Mouse (Mus musculus): ENCODE results near the gene Gm43518. TPM values are rescaled to one million over a fixed set of nuclear protein-coding genes. Genes with fewer than 3 reads are reported as not detected.
A peak's percentile ranks its signal among the peaks of the same experiment; 100 is the strongest.

The Gm43518 gene
- polyA plus RNA-seq, 1 experiment: not detected

DNA sequence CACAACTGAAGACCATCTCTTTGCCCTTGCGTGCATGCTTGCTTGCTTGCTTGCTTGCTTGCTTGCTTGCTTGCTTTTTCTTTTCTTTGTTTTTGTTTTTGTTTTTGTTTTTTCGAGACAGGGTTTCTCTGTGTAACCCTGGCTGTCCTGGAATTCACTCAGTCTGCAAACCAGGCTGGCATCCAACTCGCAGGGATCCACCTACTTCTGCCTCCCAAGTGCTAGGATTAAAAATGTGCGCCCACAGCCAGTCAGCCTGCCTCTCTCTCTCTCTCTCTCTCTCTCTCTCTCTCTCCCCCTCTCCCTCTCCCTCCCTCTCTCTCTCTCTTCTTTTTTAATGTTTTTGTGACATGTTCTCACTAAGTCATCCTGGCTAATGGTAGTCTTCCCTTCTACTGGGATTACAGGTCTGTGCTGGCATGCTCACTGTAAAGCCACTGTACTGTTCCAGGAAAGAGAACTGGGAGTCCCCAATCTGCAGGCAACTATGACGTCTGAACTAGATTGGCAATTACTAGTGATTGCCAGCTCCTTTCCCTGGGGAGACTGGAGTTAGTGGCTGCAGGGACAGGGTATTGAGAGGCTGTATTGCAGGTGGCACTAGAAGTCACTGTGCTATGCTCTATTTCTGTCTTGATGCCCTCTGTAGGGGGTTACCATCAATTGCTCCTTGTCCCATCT, 25.3 kb downstream of the Gm43518 start:
- no peak for TF ChIP-seq POLR2A (IDR thresholded peaks at IDR 0.05; ENCODE audit: insufficient read depth, low read depth, low read length)
- no peak for TF ChIP-seq CTCF (IDR thresholded peaks at IDR 0.05; ENCODE audit: insufficient read depth, low read depth, low read length)
- Histone ChIP-seq H3K4me3 (ENCODE audit: insufficient read depth, low read depth, low read length) (no peak overlapping the region), H3K4me1 (ENCODE audit: control insufficient read depth, insufficient read depth, low read length) (peaks cover 5% of the 10 kb centered on the region), H3K27ac (ENCODE audit: insufficient read depth, low read depth, low read length) (0 out of 2 replicates have a peak overlapping the region, but pooled peaks have one; percentile 40)
- WGBS: 23% methylated on average over 5 of the region's 5 CpGs

DNA sequence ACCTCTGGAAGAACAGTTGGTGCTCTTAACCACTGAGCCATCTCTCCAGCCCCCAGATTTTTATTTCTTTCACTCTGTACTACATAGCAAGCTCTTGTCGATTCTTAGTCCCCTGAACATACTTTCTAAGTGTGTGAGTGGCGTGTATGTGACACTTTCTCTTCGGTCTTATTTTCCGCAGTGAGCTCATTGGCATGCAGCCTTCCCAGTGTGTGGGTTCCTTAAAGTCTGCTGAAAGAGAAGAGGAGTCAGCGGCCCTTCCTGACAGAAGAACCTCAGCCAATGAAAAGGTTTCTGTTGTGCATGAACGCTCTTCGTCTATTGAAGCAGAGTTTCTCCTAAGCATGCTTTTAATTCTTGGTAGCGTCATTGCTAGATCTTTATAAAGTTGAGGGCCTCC, 30.0 kb downstream of the Gm43518 start:
- WGBS: 76% methylated on average over 8 of the region's 8 CpGs
- no peak overlapping the region for H3K27ac ChIP-seq (ENCODE audit: insufficient read depth, low read depth, low read length)
- peaks cover 5% of the 10 kb centered on the region for H3K4me1 ChIP-seq (ENCODE audit: control insufficient read depth, insufficient read depth, low read length)
- no peak overlapping the region for H3K4me3 ChIP-seq (ENCODE audit: insufficient read depth, low read depth, low read length)
- TF ChIP-seq CTCF (IDR thresholded peaks at IDR 0.05; ENCODE audit: insufficient read depth, low read depth, low read length) (no peak), POLR2A (IDR thresholded peaks at IDR 0.05; ENCODE audit: insufficient read depth, low read depth, low read length) (no peak)

DNA sequence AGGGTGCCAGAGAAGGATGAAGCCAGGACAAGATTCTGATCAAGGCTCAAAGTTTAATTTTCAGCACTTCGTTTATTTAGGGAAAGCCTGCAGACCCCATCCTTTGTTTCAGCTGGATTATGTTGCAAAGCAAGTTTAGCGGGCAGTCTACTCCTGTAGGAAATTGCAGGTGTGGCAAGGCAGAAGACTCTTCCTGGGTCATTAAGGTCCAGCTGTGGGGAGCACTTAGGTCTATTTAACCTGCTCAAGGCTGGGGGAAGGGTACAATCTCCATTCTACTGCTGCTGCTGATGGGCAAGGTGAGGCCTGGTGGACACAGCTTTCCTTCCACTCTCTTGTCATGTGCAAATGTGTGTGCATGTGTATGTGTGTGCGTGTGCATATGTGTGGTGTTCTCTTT, 31.8 kb downstream of the Gm43518 start:
- WGBS: 91% methylated on average over 3 of the region's 3 CpGs

DNA sequence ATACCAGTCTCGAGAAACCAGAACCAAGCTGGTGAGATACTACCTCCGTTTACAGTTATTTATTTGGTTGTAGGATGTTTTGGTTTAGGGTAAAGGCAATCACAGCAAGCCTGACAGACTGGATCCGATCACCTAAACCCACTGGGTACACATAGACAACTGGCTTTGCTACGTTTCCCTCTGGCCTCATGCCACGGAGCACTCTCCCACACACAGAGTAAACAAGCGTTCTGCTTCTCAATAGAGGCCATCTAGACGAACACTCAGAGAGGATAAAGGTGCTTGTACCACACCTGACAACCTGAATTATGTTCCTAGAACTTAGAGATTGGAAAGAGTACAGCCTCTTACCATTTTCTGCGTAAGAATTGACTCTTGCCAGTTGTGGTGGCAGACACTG, 32.9 kb downstream of the Gm43518 start:
- 86% methylated on average over 8 of the region's 8 CpGs for WGBS
- no peak for TF ChIP-seq CTCF (IDR thresholded peaks at IDR 0.05; ENCODE audit: insufficient read depth, low read depth, low read length)
- no peak for TF ChIP-seq POLR2A (IDR thresholded peaks at IDR 0.05; ENCODE audit: insufficient read depth, low read depth, low read length)
- H3K4me3 ChIP-seq (ENCODE audit: insufficient read depth, low read depth, low read length): no peak overlapping the region
- H3K4me1 ChIP-seq (ENCODE audit: control insufficient read depth, insufficient read depth, low read length): no peaks in the 10 kb centered on the region
- no peak overlapping the region for H3K27ac ChIP-seq (ENCODE audit: insufficient read depth, low read depth, low read length)

More for the DNA sequence above, 31.8 kb downstream of the Gm43518 start:
- TF ChIP-seq POLR2A (IDR thresholded peaks at IDR 0.05; ENCODE audit: insufficient read depth, low read depth, low read length): no peak
- no peak for TF ChIP-seq CTCF (IDR thresholded peaks at IDR 0.05; ENCODE audit: insufficient read depth, low read depth, low read length)
- Histone ChIP-seq H3K4me3 (ENCODE audit: insufficient read depth, low read depth, low read length) (no peak overlapping the region), H3K4me1 (ENCODE audit: control insufficient read depth, insufficient read depth, low read length) (peaks cover 5% of the 10 kb centered on the region), H3K27ac (ENCODE audit: insufficient read depth, low read depth, low read length) (no peak overlapping the region)

DNA sequence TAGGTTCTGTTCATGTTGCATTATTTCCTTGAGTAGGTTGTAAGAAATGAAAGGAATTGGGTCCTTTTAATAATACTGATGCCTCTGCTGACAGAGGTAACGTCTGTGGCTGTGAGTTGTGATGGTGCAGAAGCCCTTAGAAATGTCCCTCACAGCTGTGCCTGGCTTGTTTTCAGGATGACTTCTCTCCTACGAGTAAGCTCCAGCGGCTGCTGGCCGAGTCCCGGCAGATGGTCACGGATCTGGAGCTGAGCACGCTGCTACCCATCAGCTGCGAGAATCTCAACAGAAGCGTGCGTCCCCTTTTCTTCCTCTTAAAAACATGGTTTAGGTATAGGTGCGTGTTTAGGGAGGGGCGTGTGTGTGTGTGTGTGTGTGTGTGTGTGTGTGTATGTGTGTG, 33.8 kb downstream of the Gm43518 start:
- no peak for TF ChIP-seq CTCF (IDR thresholded peaks at IDR 0.05; ENCODE audit: insufficient read depth, low read depth, low read length)
- Histone ChIP-seq H3K27ac (ENCODE audit: insufficient read depth, low read depth, low read length) (no peak overlapping the region), H3K4me3 (ENCODE audit: insufficient read depth, low read depth, low read length) (no peak overlapping the region), H3K4me1 (ENCODE audit: control insufficient read depth, insufficient read depth, low read length) (no peaks in the 10 kb centered on the region)
- 68% methylated on average over 12 of the region's 12 CpGs for WGBS

DNA sequence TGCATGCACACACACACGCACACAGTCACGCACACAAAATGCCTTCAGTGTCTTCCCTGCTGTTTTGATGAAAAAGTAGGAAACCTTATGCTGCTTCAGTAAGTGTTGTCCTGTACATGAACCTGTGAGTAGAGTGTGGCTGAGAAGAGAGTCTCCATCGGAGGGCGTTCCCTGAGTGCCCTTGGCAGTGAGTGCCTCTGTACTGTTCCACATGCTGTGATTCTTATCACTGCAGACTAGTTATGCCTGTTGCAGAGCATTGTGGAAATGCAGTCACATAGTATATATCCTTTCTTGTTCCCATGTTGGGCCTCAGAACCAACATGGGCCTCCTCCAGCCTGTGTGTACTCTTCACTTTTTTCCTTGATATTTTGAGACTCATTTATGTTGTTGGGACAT, 37.0 kb downstream of the Gm43518 start:
- H3K4me3 ChIP-seq (ENCODE audit: insufficient read depth, low read depth, low read length): no peak overlapping the region
- TF ChIP-seq POLR2A (IDR thresholded peaks at IDR 0.05; ENCODE audit: insufficient read depth, low read depth, low read length): no peak
- no peak for TF ChIP-seq CTCF (IDR thresholded peaks at IDR 0.05; ENCODE audit: insufficient read depth, low read depth, low read length)
- WGBS: 95% methylated on average over 4 of the region's 4 CpGs
- H3K27ac ChIP-seq (ENCODE audit: insufficient read depth, low read depth, low read length): no peak overlapping the region
- H3K4me1 ChIP-seq (ENCODE audit: control insufficient read depth, insufficient read depth, low read length): peaks cover under 1% of the 10 kb centered on the region; the same call in 1 of the 2 replicates

DNA sequence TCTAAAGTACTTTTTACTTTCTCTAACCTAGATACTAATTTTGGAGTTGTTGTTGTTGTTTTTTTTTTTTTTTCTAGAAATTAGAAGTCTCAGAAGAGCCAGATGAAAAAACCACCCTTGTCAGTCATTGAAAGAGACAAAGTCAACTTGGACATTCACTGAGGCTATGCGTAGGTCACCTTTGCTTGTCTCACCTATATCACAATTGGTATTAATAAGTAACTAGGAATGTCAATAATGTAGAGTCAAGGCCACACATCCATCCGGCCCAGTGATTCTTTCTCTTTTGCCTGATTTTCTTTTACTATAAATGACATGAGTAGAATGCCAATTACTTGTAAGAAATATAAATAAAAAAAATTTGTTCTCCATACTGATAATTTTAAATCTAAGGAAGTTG, 39.5 kb downstream of the Gm43518 start:
- peaks cover 2% of the 10 kb centered on the region for H3K4me1 ChIP-seq (ENCODE audit: control insufficient read depth, insufficient read depth, low read length)
- TF ChIP-seq CTCF (IDR thresholded peaks at IDR 0.05; ENCODE audit: insufficient read depth, low read depth, low read length): no peak
- no peak for TF ChIP-seq POLR2A (IDR thresholded peaks at IDR 0.05; ENCODE audit: insufficient read depth, low read depth, low read length)
- WGBS: 94% methylated on average over 2 of the region's 2 CpGs

DNA sequence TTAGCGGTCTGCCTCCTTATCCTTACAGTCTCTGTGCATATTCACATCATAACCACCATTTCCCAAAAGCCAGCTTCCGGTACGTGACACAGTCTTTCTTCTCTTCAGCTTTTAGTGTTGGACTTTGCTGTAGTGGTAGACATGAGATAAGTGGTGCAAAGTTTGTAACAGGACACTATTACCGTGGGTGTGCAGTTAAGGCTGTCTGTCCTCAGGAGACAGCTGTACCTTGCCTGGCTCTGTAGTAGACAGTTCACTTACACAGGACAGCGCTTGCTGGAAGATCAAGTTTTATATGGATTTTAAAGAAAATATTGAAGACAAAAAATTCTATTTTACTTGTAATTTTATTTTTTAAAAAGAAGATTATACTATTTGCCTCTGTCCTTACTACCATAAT, 41.2 kb downstream of the Gm43518 start:
- Histone ChIP-seq H3K4me1 (ENCODE audit: control insufficient read depth, insufficient read depth, low read length) (peaks cover 5% of the 10 kb centered on the region), H3K27ac (ENCODE audit: insufficient read depth, low read depth, low read length) (no peak overlapping the region), H3K4me3 (ENCODE audit: insufficient read depth, low read depth, low read length) (no peak overlapping the region)
- 94% methylated on average over 5 of the region's 5 CpGs for WGBS
- TF ChIP-seq CTCF (IDR thresholded peaks at IDR 0.05; ENCODE audit: insufficient read depth, low read depth, low read length): no peak

More for the DNA sequence above, 39.5 kb downstream of the Gm43518 start:
- H3K4me3 ChIP-seq (ENCODE audit: insufficient read depth, low read depth, low read length): no peak overlapping the region
- H3K27ac ChIP-seq (ENCODE audit: insufficient read depth, low read depth, low read length): no peak overlapping the region

DNA sequence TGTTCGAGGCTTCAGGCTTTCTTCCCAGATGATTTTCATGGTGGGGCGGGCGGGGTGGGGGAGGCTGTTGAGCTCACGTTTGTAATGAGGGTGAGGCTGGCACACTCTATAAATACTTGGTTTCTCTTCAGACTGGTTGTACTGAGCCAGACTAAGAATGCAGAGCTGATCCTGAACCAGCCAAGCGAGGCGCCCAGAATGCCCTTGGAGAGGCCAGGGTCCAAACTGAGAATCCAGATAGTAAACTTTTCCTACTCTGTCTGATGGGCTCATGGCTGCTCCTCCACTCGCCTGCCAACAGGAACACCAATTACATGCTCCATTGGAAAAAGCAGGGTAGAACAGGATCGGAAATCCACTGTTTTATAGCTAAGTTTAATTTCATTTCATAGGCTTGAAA, 42.0 kb downstream of the Gm43518 start:
- no peak overlapping the region for H3K4me3 ChIP-seq (ENCODE audit: insufficient read depth, low read depth, low read length)
- TF ChIP-seq CTCF (IDR thresholded peaks at IDR 0.05; ENCODE audit: insufficient read depth, low read depth, low read length): no peak
- no peak for TF ChIP-seq POLR2A (IDR thresholded peaks at IDR 0.05; ENCODE audit: insufficient read depth, low read depth, low read length)
- WGBS: 58% methylated on average over 8 of the region's 8 CpGs
- no peak overlapping the region for H3K27ac ChIP-seq (ENCODE audit: insufficient read depth, low read depth, low read length)
- peaks cover 5% of the 10 kb centered on the region for H3K4me1 ChIP-seq (ENCODE audit: control insufficient read depth, insufficient read depth, low read length)

DNA sequence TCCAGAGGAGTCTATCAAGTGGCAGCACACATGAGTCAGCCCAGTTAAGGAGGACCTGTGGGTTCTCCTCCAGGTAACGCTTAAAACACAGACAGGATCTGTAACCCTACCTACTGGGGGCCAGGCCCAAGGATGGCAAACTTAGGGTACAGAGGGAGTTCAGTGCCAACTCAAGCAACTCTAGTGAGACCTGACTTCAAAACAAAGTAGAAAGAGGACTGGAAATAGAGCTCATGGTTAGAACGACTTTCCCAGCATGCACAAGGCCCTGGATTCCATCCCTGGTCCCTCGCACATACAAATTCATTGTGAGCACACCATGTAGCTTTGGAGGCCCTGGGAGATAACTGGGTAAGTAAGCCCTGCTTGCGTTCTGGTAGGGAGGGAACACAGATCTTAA, 43.4 kb downstream of the Gm43518 start:
- H3K4me3 ChIP-seq (ENCODE audit: insufficient read depth, low read depth, low read length): no peak overlapping the region
- H3K27ac ChIP-seq (ENCODE audit: insufficient read depth, low read depth, low read length): no peak overlapping the region
- TF ChIP-seq POLR2A (IDR thresholded peaks at IDR 0.05; ENCODE audit: insufficient read depth, low read depth, low read length): no peak
- no peak for TF ChIP-seq CTCF (IDR thresholded peaks at IDR 0.05; ENCODE audit: insufficient read depth, low read depth, low read length)
- 89% methylated on average over 4 of the region's 4 CpGs for WGBS
- H3K4me1 ChIP-seq (ENCODE audit: control insufficient read depth, insufficient read depth, low read length): peaks cover 9% of the 10 kb centered on the region

Measured in olfactory bulb, adult 2 months (tissue).